Mouse (Mus musculus): ENCODE results near the gene Igfbp5. TPM values are rescaled to one million over a fixed set of nuclear protein-coding genes. Genes with fewer than 3 reads are reported as not detected.

Igfbp5 gene
- polyA plus RNA-seq, 1 experiment from 2014 or later: 80.3 TPM

DNA sequence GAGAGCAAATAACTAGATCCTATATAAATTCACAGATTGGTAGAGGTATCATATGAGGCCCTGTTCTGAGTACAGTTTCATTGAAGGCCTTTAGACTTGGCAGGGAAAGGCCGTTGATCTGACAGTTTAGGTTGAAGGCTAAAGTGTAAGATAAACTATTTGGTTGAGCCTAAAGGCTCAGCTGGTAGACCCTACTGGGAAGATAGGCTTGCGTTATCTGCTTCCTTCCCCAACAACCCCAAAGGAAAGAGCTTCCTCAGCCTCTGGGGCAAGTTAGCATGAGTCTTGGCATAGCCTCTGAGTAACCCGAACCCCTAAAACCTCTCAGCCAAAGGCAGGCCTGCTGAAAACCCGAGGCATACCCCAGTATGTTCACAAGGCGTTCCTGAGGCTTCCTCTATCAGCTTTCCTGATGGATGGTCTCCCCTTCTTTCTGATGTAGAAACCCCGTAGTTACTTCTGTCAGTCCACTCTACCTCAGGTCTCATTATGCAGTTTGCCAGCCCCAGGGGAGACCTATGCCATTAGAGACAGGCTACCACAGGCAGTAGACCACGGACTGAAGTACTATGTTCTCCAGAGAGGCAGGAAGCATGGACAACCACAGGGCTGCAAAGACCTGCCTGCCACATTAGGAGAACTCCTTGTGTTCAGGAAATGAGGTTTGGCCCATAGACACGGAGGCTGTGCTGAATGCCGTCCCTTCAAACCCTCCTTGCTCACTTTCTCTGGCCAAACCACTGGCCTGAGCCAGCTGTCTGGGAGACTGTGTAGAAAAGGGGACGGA is 6.1 kb downstream of the Igfbp5 start:
- Histone ChIP-seq H3K4me3 (replicated peaks) (no peak overlapping the region), H3K4me1 (replicated peaks) (peaks cover 56% of the 10 kb centered on the region), H3K9me3 (no peaks in the 10 kb centered on the region), H3K9ac (replicated peaks) (no peak overlapping the region), H3K27ac (no peak overlapping the region), H3K36me3 (peaks cover 13% of the 10 kb centered on the region), H3K4me2 (peak overlapping the region; percentile 93), H3K27me3 (peaks cover 23% of the 10 kb centered on the region)
- 64% methylated on average over 10 of the region's 10 CpGs for WGBS
- ATAC-seq (ENCODE audit: insufficient number of reproducible peaks, insufficient read depth, low FRiP score, low TSS enrichment, low read depth): no peak

DNA sequence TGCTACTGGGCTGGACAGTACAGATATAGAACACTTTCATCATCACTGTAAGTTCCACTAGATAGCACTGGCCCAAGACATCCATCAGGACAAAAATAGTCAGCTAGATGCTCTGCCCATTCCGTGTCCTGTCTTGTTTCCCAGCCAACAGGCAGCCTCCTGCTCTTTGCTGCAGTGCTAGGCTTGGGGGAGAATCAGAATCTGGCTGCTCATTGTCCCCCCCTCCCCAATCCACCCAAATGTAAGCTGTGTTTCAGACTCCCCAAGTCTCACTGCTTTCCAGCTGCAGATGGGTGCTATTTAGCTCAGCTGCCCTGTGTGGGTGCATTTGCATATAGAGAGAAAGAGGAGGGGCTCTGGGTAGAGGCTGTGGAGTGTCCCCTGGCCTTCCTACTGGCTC is 7.3 kb downstream of the Igfbp5 start:
- H3K27me3 ChIP-seq: peaks cover 12% of the 10 kb centered on the region
- ATAC-seq (ENCODE audit: insufficient number of reproducible peaks, insufficient read depth, low FRiP score, low TSS enrichment, low read depth): no peak
- peaks cover 25% of the 10 kb centered on the region for H3K36me3 ChIP-seq
- no peaks in the 10 kb centered on the region for H3K9me3 ChIP-seq
- H3K27ac ChIP-seq: no peak overlapping the region
- H3K4me3 ChIP-seq (replicated peaks): no peak overlapping the region
- H3K4me2 ChIP-seq: no peak overlapping the region
- H3K4me1 ChIP-seq (replicated peaks): peaks cover 46% of the 10 kb centered on the region
- no peak overlapping the region for H3K9ac ChIP-seq (replicated peaks)
- WGBS: 47% methylated on average over 1 of the region's 1 CpGs

DNA sequence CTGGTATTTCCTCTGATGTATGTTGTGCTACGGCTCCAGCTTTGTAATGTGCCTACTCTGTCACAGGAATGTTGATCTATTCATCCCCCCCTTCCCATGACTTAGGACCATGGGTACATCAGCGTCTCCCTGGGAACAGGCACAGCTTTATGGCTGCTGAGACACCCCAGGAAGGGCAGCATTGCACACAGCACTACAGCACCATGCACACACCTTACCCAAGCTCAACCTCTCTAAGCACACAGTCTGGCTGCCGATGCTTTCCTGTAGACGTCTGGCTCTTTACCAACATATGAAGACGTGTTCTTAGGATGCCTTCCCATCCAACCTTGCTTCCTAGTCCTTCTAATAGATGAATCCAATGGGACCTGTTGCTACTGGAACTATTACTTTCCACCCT is 8.3 kb downstream of the Igfbp5 start:
- no peak overlapping the region for H3K27ac ChIP-seq
- no peak for ATAC-seq (ENCODE audit: insufficient number of reproducible peaks, insufficient read depth, low FRiP score, low TSS enrichment, low read depth)
- 57% methylated on average over 5 of the region's 5 CpGs for WGBS
- peaks cover 5% of the 10 kb centered on the region; the same call in 1 of the 2 replicates for H3K27me3 ChIP-seq
- no peak overlapping the region for H3K9ac ChIP-seq (replicated peaks)
- H3K9me3 ChIP-seq: no peaks in the 10 kb centered on the region
- H3K4me1 ChIP-seq (replicated peaks): peaks cover 38% of the 10 kb centered on the region
- no peak overlapping the region for H3K4me3 ChIP-seq (replicated peaks)
- H3K4me2 ChIP-seq: no peak overlapping the region
- H3K36me3 ChIP-seq: peaks cover 35% of the 10 kb centered on the region

DNA sequence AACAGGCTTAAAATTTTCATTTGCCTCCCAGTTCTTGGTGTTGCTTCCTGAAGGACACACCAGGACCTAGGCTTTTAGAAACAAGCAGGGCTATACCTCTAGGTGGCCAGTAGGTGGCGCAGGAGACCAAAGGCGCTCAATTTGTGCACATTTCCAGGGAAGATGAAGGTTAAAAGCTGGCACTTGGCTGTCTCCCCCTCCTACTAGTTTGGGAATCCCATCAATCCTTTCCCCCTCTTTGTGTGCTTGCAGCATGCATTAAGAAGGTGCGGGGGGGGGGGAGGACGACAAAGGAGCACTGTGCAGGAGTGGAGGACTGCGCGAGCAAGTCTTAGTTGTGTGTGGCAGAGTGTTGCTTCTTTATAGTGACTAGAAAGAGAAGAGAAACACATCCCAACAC is 8.8 kb downstream of the Igfbp5 start:
- Histone ChIP-seq H3K4me3 (replicated peaks) (no peak overlapping the region), H3K27me3 (peaks cover 5% of the 10 kb centered on the region; the same call in 1 of the 2 replicates), H3K36me3 (peaks cover 40% of the 10 kb centered on the region), H3K27ac (no peak overlapping the region), H3K4me2 (no peak overlapping the region), H3K9ac (replicated peaks) (no peak overlapping the region), H3K4me1 (replicated peaks) (peaks cover 37% of the 10 kb centered on the region), H3K9me3 (no peaks in the 10 kb centered on the region)
- no peak for ATAC-seq (ENCODE audit: insufficient number of reproducible peaks, insufficient read depth, low FRiP score, low TSS enrichment, low read depth)
- WGBS: 25% methylated on average over 6 of the region's 6 CpGs

DNA sequence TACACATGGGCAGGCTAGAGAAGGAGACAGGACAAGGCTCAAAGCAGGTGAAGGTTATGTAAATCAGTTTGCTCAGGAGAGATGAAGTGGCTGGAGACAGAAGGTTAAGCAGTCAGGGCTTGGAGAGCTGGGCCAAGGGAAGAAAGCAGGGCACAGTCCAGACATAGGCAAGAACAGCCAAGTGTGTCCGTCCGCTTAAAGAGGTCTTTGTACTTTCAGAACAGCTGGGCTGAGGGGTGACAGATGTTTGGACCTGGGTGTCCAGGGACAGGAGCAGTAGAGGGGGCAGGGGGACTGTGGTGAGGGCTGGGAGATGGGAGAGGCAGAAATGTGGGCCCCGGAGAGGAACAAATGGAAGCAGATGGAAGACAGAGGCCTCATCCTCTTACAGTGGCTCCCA is 10.4 kb downstream of the Igfbp5 start:
- peaks cover 54% of the 10 kb centered on the region for H3K36me3 ChIP-seq
- H3K4me3 ChIP-seq (replicated peaks): no peak overlapping the region
- H3K4me2 ChIP-seq: no peak overlapping the region
- WGBS: 83% methylated on average over 3 of the region's 3 CpGs
- H3K4me1 ChIP-seq (replicated peaks): peaks cover 22% of the 10 kb centered on the region
- H3K27ac ChIP-seq: no peak overlapping the region
- no peak overlapping the region for H3K9ac ChIP-seq (replicated peaks)
- H3K9me3 ChIP-seq: no peaks in the 10 kb centered on the region
- peaks cover 5% of the 10 kb centered on the region; the same call in 1 of the 2 replicates for H3K27me3 ChIP-seq
- ATAC-seq (ENCODE audit: insufficient number of reproducible peaks, insufficient read depth, low FRiP score, low TSS enrichment, low read depth): no peak

DNA sequence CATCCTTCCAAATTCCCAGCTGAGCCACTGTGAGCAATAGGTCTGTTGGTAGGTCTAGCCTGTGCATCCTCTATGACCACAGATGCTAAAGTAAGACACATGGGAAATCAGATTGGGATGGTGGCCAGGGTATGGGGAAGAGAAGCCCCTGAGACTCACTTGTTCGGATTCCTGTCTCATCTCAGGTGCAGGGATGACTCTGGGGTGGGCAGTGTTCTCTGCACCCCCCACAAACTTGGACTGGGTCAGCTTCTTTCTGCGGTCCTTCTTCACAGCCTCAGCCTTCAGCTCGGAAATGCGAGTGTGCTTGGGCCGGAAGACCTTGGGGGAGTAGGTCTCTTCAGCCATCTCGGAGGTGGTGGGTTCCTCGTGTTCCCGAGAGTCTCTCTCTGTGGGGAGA is 11.0 kb downstream of the Igfbp5 start:
- WGBS: 87% methylated on average over 8 of the region's 8 CpGs
- peaks cover 16% of the 10 kb centered on the region for H3K4me1 ChIP-seq (replicated peaks)

DNA sequence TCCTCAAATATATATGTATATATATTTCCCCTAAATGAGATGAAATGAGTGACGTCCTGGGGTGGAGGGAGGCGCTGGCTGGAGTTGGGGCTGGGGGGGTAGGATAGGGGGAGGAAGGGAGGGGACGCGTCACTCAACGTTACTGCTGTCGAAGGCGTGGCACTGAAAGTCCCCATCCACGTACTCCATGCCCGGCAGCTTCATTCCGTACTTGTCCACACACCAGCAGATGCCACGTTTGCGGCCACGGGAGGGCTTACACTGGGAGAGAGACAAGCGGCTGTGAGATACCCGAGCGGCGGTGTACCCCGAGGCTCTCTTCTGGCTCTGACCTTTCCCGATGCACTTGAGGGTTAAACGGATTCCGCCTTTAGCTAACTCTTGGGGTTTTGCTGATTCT is 12.4 kb downstream of the Igfbp5 start:
- Histone ChIP-seq H3K4me1 (replicated peaks) (peaks cover 10% of the 10 kb centered on the region), H3K9ac (replicated peaks) (no peak overlapping the region), H3K4me3 (replicated peaks) (no peak overlapping the region), H3K9me3 (no peaks in the 10 kb centered on the region), H3K36me3 (peaks cover 56% of the 10 kb centered on the region), H3K27ac (no peak overlapping the region), H3K4me2 (no peak overlapping the region), H3K27me3 (peaks cover 5% of the 10 kb centered on the region; the same call in 1 of the 2 replicates)
- no peak for ATAC-seq (ENCODE audit: insufficient number of reproducible peaks, insufficient read depth, low FRiP score, low TSS enrichment, low read depth)
- WGBS: 91% methylated on average over 21 of the region's 21 CpGs

More for the DNA sequence above, 11.0 kb downstream of the Igfbp5 start:
- Histone ChIP-seq H3K27me3 (peaks cover 5% of the 10 kb centered on the region; the same call in 1 of the 2 replicates), H3K9ac (replicated peaks) (no peak overlapping the region), H3K4me2 (no peak overlapping the region), H3K36me3 (peaks cover 56% of the 10 kb centered on the region), H3K27ac (no peak overlapping the region), H3K9me3 (no peaks in the 10 kb centered on the region), H3K4me3 (replicated peaks) (no peak overlapping the region)
- no peak for ATAC-seq (ENCODE audit: insufficient number of reproducible peaks, insufficient read depth, low FRiP score, low TSS enrichment, low read depth)

DNA sequence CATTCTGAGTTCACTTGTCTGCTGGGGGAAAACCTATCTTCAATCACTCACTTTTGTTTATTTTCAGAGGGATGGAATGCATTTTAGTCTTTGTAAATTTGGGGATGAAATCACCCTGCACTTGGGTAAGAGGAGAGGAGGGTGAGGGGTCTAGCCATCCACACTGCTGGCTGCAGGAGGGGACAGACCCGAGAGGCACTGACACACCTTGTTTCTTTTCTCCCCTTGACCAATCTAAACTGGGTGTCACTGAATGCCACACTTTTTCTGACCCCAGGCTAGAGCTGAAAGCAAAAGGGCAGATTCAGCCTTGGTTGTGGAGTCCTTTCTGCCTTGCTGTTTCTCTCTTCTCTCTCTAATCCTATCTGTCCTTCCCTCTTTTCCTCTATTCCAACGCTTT is 13.0 kb downstream of the Igfbp5 start:
- Histone ChIP-seq H3K9me3 (no peaks in the 10 kb centered on the region), H3K4me1 (replicated peaks) (peaks cover 8% of the 10 kb centered on the region), H3K4me2 (no peak overlapping the region), H3K36me3 (peaks cover 56% of the 10 kb centered on the region), H3K4me3 (replicated peaks) (no peak overlapping the region), H3K27ac (no peak overlapping the region), H3K27me3 (peaks cover 5% of the 10 kb centered on the region; the same call in 1 of the 2 replicates), H3K9ac (replicated peaks) (no peak overlapping the region)
- 63% methylated on average over 2 of the region's 2 CpGs for WGBS
- ATAC-seq (ENCODE audit: insufficient number of reproducible peaks, insufficient read depth, low FRiP score, low TSS enrichment, low read depth): no peak

DNA sequence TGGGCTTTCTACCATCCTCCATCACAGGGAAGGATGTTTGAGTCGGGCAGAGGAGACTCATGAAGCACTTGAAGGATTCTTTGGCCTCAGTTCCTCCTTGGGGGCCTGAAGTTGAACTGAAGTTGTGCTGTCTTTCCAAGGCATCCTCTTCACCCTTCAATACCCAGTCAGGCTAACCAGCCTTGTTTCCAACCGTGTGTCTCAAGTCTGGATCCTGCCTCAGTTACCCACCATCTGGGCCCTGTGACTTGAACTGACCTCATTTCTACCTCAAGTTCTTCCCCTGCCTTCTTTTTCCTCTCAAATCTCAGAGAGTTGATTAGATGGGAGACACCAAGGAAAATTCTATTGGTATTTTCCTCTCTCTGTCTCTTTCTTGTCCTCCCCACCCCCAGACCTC is 14.2 kb downstream of the Igfbp5 start:
- WGBS: 88% methylated on average over 2 of the region's 2 CpGs
- H3K9me3 ChIP-seq: no peaks in the 10 kb centered on the region
- no peak overlapping the region for H3K9ac ChIP-seq (replicated peaks)
- H3K4me1 ChIP-seq (replicated peaks): no peaks in the 10 kb centered on the region
- peaks cover 5% of the 10 kb centered on the region; the same call in 1 of the 2 replicates for H3K27me3 ChIP-seq
- ATAC-seq (ENCODE audit: insufficient number of reproducible peaks, insufficient read depth, low FRiP score, low TSS enrichment, low read depth): no peak
- H3K27ac ChIP-seq: no peak overlapping the region
- peaks cover 53% of the 10 kb centered on the region for H3K36me3 ChIP-seq
- H3K4me3 ChIP-seq (replicated peaks): no peak overlapping the region
- H3K4me2 ChIP-seq: no peak overlapping the region

DNA sequence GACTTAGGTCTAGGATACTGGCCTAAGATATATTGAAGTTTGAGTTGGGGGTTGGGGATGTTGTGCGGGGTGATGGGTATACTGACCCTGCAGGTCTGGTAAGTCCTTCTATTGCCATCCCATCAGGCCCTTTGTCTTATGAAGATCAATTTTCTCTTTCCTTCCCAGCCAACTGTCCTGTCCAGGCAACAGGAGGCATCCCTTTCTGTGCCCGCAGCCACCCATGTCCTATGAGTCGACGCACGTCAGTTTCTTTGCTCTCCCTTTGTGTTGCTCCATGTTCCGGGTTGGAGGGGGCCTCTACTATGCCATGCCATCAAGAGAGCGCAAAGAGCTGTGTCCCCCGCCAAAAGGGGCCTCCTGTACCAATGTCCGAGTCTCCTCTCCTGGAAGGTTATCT is 14.7 kb downstream of the Igfbp5 start:
- 96% methylated on average over 9 of the region's 9 CpGs for WGBS

DNA sequence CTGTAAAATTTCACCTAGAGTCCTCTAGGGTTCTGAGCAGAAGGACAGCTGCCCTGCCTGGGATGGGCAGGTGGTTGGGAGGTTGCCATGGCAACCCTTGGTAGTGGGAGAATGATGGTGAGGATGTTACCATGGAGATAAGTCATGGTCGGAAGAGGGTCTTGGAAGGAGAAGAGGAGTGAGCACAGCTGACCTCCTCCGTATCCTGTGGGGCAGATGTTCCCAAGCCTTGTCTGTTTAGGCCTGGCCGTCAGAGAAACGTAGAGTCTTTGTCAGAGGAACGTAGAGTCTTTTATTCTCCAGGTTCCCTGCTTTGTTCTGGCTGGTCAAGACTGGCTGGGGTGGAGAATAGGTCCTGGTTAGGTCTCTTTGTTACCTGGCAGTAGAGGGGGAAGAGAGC is 15.8 kb downstream of the Igfbp5 start:
- Histone ChIP-seq H3K27ac (no peak overlapping the region), H3K9ac (replicated peaks) (no peak overlapping the region), H3K4me1 (replicated peaks) (no peaks in the 10 kb centered on the region), H3K4me2 (no peak overlapping the region), H3K9me3 (no peaks in the 10 kb centered on the region), H3K4me3 (replicated peaks) (no peak overlapping the region), H3K36me3 (peaks cover 46% of the 10 kb centered on the region), H3K27me3 (no peaks in the 10 kb centered on the region)
- no peak for ATAC-seq (ENCODE audit: insufficient number of reproducible peaks, insufficient read depth, low FRiP score, low TSS enrichment, low read depth)
- WGBS: 83% methylated on average over 5 of the region's 5 CpGs

More for the DNA sequence above, 14.7 kb downstream of the Igfbp5 start:
- Histone ChIP-seq H3K27me3 (peaks cover 5% of the 10 kb centered on the region; the same call in 1 of the 2 replicates), H3K36me3 (peaks cover 53% of the 10 kb centered on the region), H3K9ac (replicated peaks) (no peak overlapping the region), H3K9me3 (no peaks in the 10 kb centered on the region), H3K4me3 (replicated peaks) (no peak overlapping the region), H3K4me2 (no peak overlapping the region), H3K27ac (no peak overlapping the region), H3K4me1 (replicated peaks) (no peaks in the 10 kb centered on the region)
- ATAC-seq (ENCODE audit: insufficient number of reproducible peaks, insufficient read depth, low FRiP score, low TSS enrichment, low read depth): no peak

DNA sequence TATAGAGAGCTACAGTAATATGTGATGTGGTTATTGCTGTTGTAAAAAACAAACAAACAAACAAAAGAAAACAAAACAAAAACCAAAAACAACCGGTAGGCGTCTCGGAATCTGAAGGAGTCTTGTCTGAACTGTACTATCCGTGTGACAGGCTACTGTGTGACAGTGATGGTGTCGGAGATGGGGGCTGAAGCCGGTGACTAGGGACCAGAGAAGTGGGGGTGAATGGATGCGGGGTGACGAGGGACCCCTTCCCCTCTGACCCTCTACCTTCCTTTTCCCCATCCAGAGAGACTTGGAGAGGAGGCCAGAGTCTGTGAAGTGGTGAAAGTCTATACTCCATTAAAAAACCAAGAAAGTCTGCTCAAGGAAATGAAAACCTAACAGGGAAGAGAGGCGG is 16.4 kb downstream of the Igfbp5 start:
- no peak overlapping the region for H3K27ac ChIP-seq
- ATAC-seq (ENCODE audit: insufficient number of reproducible peaks, insufficient read depth, low FRiP score, low TSS enrichment, low read depth): no peak
- whole genome bisulfite sequencing: 84% methylated on average over 9 of the region's 9 CpGs
- H3K4me2 ChIP-seq: no peak overlapping the region
- no peak overlapping the region for H3K9ac ChIP-seq (replicated peaks)
- H3K4me3 ChIP-seq (replicated peaks): no peak overlapping the region
- H3K36me3 ChIP-seq: peaks cover 40% of the 10 kb centered on the region
- H3K27me3 ChIP-seq: no peaks in the 10 kb centered on the region
- H3K4me1 ChIP-seq (replicated peaks): no peaks in the 10 kb centered on the region
- H3K9me3 ChIP-seq: no peaks in the 10 kb centered on the region

All from limb, embryonic 12.5 days (tissue).